Mouse (Mus musculus): ENCODE data around the gene Prkar1b. TPM values are rescaled to one million over a fixed set of nuclear protein-coding genes. Genes with fewer than 3 reads are reported as not detected.

Gene Prkar1b
- polyA plus RNA-seq, 1 experiment = 3.6 TPM

DNA sequence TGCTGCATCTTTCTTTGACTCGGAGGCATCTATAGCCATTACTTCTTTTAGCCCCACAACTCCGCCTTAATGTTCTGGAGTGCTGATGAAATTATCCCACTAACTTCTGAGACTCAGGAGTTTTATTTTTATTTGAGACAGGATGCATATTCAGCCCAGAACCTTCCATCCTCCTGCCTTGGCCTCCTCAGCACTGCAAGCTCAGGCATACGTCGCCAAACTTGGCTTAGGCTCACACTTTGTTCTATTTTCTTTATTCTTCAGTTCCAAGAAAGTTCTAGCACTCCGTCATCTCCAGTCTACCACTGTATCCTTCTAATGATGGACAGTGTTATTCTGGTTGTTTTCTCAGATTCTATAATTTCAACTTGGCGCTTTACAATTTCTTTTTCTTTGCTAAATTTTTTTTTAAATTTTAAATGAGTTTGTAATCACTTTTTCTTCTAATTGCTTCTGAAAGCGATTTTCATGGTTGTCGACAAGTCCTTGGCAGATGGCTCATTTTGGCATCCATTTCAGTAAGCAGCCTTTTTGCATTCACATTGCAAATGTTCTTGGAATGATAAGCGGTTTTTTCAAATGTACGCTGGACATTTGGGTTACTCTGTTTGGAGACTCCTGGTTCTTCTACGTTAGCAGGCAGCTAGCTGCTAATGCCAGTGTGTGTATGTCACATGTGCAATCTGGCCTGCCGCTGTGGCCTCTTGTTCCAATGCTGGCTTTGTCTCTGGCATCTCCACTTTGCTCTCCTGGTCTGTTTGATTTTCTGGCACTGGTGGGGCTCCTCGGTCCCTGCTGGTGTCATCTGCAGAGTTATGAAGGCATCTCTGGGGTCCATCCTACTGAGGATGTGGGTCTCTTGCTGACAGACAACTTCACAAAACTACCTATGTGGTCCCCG lies 2.4 kb downstream of the Prkar1b start:
- Histone ChIP-seq H3K4me3 (ENCODE audit: control insufficient read depth, insufficient read depth, low read length) (no peak overlapping the region), H3K27ac (ENCODE audit: control insufficient read depth, insufficient read depth, low read length) (no peak overlapping the region), H3K27me3 (ENCODE audit: control insufficient read depth, insufficient read depth, low read length) (no peaks in the 10 kb centered on the region), H3K36me3 (ENCODE audit: control insufficient read depth, insufficient read depth, low read length) (no peaks in the 10 kb centered on the region), H3K4me1 (replicated peaks; ENCODE audit: control insufficient read depth, insufficient read depth, low read length) (peaks cover 15% of the 10 kb centered on the region)
- no peak for TF ChIP-seq POLR2A (IDR thresholded peaks at IDR 0.05; ENCODE audit: control insufficient read depth, extremely low read depth, insufficient read depth, low read length, poor library complexity)
- TF ChIP-seq CTCF (IDR thresholded peaks at IDR 0.05; ENCODE audit: borderline replicate concordance, control insufficient read depth, extremely low read depth, insufficient read depth, low read length, poor library complexity) = no peak
- WGBS = 96% methylated on average over 14 of the region's 14 CpGs
- DNase-seq = no peak

- H3K27ac ChIP-seq (ENCODE audit: control insufficient read depth, insufficient read depth, low read length) = no peak overlapping the region
- 95% methylated on average over 11 of the region's 11 CpGs for WGBS
- H3K4me3 ChIP-seq (ENCODE audit: control insufficient read depth, insufficient read depth, low read length) = no peak overlapping the region
- no peak for DNase-seq
- no peaks in the 10 kb centered on the region for H3K27me3 ChIP-seq (ENCODE audit: control insufficient read depth, insufficient read depth, low read length)
- no peaks in the 10 kb centered on the region for H3K36me3 ChIP-seq (ENCODE audit: control insufficient read depth, insufficient read depth, low read length)
- TF ChIP-seq POLR2A (IDR thresholded peaks at IDR 0.05; ENCODE audit: control insufficient read depth, extremely low read depth, insufficient read depth, low read length, poor library complexity) = no peak
- no peak for TF ChIP-seq CTCF (IDR thresholded peaks at IDR 0.05; ENCODE audit: borderline replicate concordance, control insufficient read depth, extremely low read depth, insufficient read depth, low read length, poor library complexity)
- peaks cover 13% of the 10 kb centered on the region for H3K4me1 ChIP-seq (replicated peaks; ENCODE audit: control insufficient read depth, insufficient read depth, low read length)
These were observed 3.2 kb downstream of the Prkar1b start for GRCm38 (mm10) chr5:139146476-139147075.

- no peak overlapping the region for H3K27ac ChIP-seq (ENCODE audit: control insufficient read depth, insufficient read depth, low read length)
- no peak for DNase-seq
- no peaks in the 10 kb centered on the region for H3K36me3 ChIP-seq (ENCODE audit: control insufficient read depth, insufficient read depth, low read length)
- peaks cover 7% of the 10 kb centered on the region for H3K4me1 ChIP-seq (replicated peaks; ENCODE audit: control insufficient read depth, insufficient read depth, low read length)
- no peak overlapping the region for H3K4me3 ChIP-seq (ENCODE audit: control insufficient read depth, insufficient read depth, low read length)
- no peaks in the 10 kb centered on the region for H3K27me3 ChIP-seq (ENCODE audit: control insufficient read depth, insufficient read depth, low read length)
- 94% methylated on average over 4 of the region's 4 CpGs for WGBS
- TF ChIP-seq CTCF (IDR thresholded peaks at IDR 0.05; ENCODE audit: borderline replicate concordance, control insufficient read depth, extremely low read depth, insufficient read depth, low read length, poor library complexity) (no peak), POLR2A (IDR thresholded peaks at IDR 0.05; ENCODE audit: control insufficient read depth, extremely low read depth, insufficient read depth, low read length, poor library complexity) (no peak)
These were observed 4.1 kb downstream of the Prkar1b start for GRCm38 (mm10) chr5:139145726-139146125.

GRCm38 (mm10) chr5:139143890-139144289 lies 5.9 kb downstream of the Prkar1b start:
- no peaks in the 10 kb centered on the region; the same call in 1 of the 2 replicates for H3K4me1 ChIP-seq (replicated peaks; ENCODE audit: control insufficient read depth, insufficient read depth, low read length)
- 96% methylated on average over 3 of the region's 3 CpGs for WGBS
- H3K27ac ChIP-seq (ENCODE audit: control insufficient read depth, insufficient read depth, low read length) = no peak overlapping the region
- no peaks in the 10 kb centered on the region for H3K36me3 ChIP-seq (ENCODE audit: control insufficient read depth, insufficient read depth, low read length)
- no peaks in the 10 kb centered on the region for H3K27me3 ChIP-seq (ENCODE audit: control insufficient read depth, insufficient read depth, low read length)
- DNase-seq = no peak
- no peak for TF ChIP-seq POLR2A (IDR thresholded peaks at IDR 0.05; ENCODE audit: control insufficient read depth, extremely low read depth, insufficient read depth, low read length, poor library complexity)
- TF ChIP-seq CTCF (IDR thresholded peaks at IDR 0.05; ENCODE audit: borderline replicate concordance, control insufficient read depth, extremely low read depth, insufficient read depth, low read length, poor library complexity) = no peak
- no peak overlapping the region for H3K4me3 ChIP-seq (ENCODE audit: control insufficient read depth, insufficient read depth, low read length)

GRCm38 (mm10) chr5:139141326-139141725 lies 8.5 kb downstream of the Prkar1b start:
- H3K4me3 ChIP-seq (ENCODE audit: control insufficient read depth, insufficient read depth, low read length) = no peak overlapping the region
- TF ChIP-seq CTCF (IDR thresholded peaks at IDR 0.05; ENCODE audit: borderline replicate concordance, control insufficient read depth, extremely low read depth, insufficient read depth, low read length, poor library complexity) (no peak), POLR2A (IDR thresholded peaks at IDR 0.05; ENCODE audit: control insufficient read depth, extremely low read depth, insufficient read depth, low read length, poor library complexity) (no peak)
- no peak overlapping the region for H3K27ac ChIP-seq (ENCODE audit: control insufficient read depth, insufficient read depth, low read length)
- DNase-seq = no peak
- 91% methylated on average over 5 of the region's 5 CpGs for WGBS
- no peaks in the 10 kb centered on the region for H3K4me1 ChIP-seq (replicated peaks; ENCODE audit: control insufficient read depth, insufficient read depth, low read length)
- no peaks in the 10 kb centered on the region for H3K27me3 ChIP-seq (ENCODE audit: control insufficient read depth, insufficient read depth, low read length)
- no peaks in the 10 kb centered on the region for H3K36me3 ChIP-seq (ENCODE audit: control insufficient read depth, insufficient read depth, low read length)

GRCm38 (mm10) chr5:139140589-139140988 lies 9.2 kb downstream of the Prkar1b start:
- Histone ChIP-seq H3K4me1 (replicated peaks; ENCODE audit: control insufficient read depth, insufficient read depth, low read length) (no peaks in the 10 kb centered on the region), H3K27me3 (ENCODE audit: control insufficient read depth, insufficient read depth, low read length) (no peaks in the 10 kb centered on the region), H3K4me3 (ENCODE audit: control insufficient read depth, insufficient read depth, low read length) (no peak overlapping the region), H3K36me3 (ENCODE audit: control insufficient read depth, insufficient read depth, low read length) (no peaks in the 10 kb centered on the region), H3K27ac (ENCODE audit: control insufficient read depth, insufficient read depth, low read length) (no peak overlapping the region)
- TF ChIP-seq CTCF (IDR thresholded peaks at IDR 0.05; ENCODE audit: borderline replicate concordance, control insufficient read depth, extremely low read depth, insufficient read depth, low read length, poor library complexity) (no peak), POLR2A (IDR thresholded peaks at IDR 0.05; ENCODE audit: control insufficient read depth, extremely low read depth, insufficient read depth, low read length, poor library complexity) (no peak)
- no peak for DNase-seq
- 90% methylated on average over 9 of the region's 9 CpGs for WGBS

Data from thymus, adult 2 months (tissue).